Mouse (Mus musculus): Measurements from ENCODE around the gene Rab44.
"Not testable (repeated sequence)": the region's sequence is repeated elsewhere in the genome, so short reads cannot be mapped to it uniquely, and the experiment has no call there.

DNA sequence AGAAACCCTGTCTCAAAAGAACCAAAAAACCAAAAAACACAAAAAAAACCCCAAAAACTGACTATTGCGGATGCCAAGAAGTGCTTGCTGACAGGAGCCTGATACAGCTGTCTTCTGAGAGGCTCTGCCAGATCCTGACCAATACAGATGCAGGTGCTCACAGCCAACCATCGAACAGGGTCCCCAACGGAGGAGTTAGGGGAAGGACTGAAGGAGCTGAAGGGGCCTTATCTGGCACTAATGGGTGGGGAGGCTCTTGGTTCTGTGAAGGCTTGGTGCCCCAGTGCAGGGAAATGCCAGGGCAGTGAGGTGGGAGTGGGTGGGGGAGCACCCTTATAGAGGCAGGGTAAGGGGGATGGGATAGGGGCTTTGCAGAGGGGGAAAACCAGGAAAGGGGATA, 46.5 kb upstream of the Rab44 start:
- TF ChIP-seq EP300 (IDR thresholded peaks at IDR 0.05; ENCODE audit: insufficient read depth, low read depth, low read length); CTCF (IDR thresholded peaks at IDR 0.05; ENCODE audit: low read depth, low read length): not testable (repeated sequence)

Measured in ES-Bruce4 (cell line).